Mouse (Mus musculus): ENCODE data around the gene Ckm. TPM values are rescaled to one million over a fixed set of nuclear protein-coding genes. Genes with fewer than 3 reads are reported as not detected.

The Ckm gene
- polyA plus RNA-seq, 1 experiment from 2014 or later: not detected

- H3K4me2 ChIP-seq: no peak overlapping the region
- peaks cover 19% of the 10 kb centered on the region for H3K27me3 ChIP-seq (replicated peaks)
- no peak overlapping the region for H3K27ac ChIP-seq
- no peak for ATAC-seq (replicated peaks)
- no peak overlapping the region for H3K4me3 ChIP-seq
- no peaks in the 10 kb centered on the region for H3K36me3 ChIP-seq (replicated peaks)
- WGBS: 10% methylated on average over 6 of the region's 6 CpGs
- no peaks in the 10 kb centered on the region for H3K9me3 ChIP-seq
- H3K9ac ChIP-seq: no peak overlapping the region
- peaks cover 25% of the 10 kb centered on the region for H3K4me1 ChIP-seq
Measured at GRCm38 (mm10) chr7:19461488-19461887, 56.9 kb downstream of the Ckm start.

GRCm38 (mm10) chr7:19462443-19462842, 57.9 kb downstream of the Ckm start:
- no peak overlapping the region for H3K9ac ChIP-seq
- H3K36me3 ChIP-seq (replicated peaks): no peaks in the 10 kb centered on the region
- H3K27me3 ChIP-seq (replicated peaks): peaks cover 27% of the 10 kb centered on the region
- H3K4me3 ChIP-seq: no peak overlapping the region
- 55% methylated on average over 4 of the region's 4 CpGs for WGBS
- H3K9me3 ChIP-seq: no peaks in the 10 kb centered on the region
- H3K4me2 ChIP-seq: no peak overlapping the region
- no peak overlapping the region for H3K27ac ChIP-seq
- H3K4me1 ChIP-seq: peaks cover 16% of the 10 kb centered on the region
- no peak for ATAC-seq (replicated peaks)

- WGBS: 17% methylated on average over 6 of the region's 6 CpGs
- Histone ChIP-seq H3K36me3 (replicated peaks) (no peaks in the 10 kb centered on the region), H3K9ac (no peak within 1 kb of the TSS), H3K4me3 (no peak within 1 kb of the TSS), H3K27me3 (replicated peaks) (peaks cover 30% of the 10 kb centered on the region), H3K9me3 (no peaks in the 10 kb centered on the region), H3K4me2 (no peak within 1 kb of the TSS), H3K27ac (no peak within 1 kb of the TSS), H3K4me1 (peaks cover 11% of the 10 kb centered on the region)
- no peak for ATAC-seq (replicated peaks)
Measured at GRCm38 (mm10) chr7:19462884-19463381, 58.4 kb downstream of the Ckm start, which contains the start of gene Exoc3l2. Exoc3l2 (plus strand) TSS chr7:19463331.

GRCm38 (mm10) chr7:19464367-19465307, 60.1 kb downstream of the Ckm start:
- Histone ChIP-seq H3K4me3 (no peak overlapping the region), H3K9ac (no peak overlapping the region), H3K9me3 (no peaks in the 10 kb centered on the region), H3K27ac (no peak overlapping the region), H3K4me2 (peak overlapping the region; percentile 15; the same call in 1 of the 2 replicates), H3K36me3 (replicated peaks) (no peaks in the 10 kb centered on the region), H3K4me1 (peaks cover 7% of the 10 kb centered on the region), H3K27me3 (replicated peaks) (peaks cover 40% of the 10 kb centered on the region)
- no peak for ATAC-seq (replicated peaks)
- 9% methylated on average over 22 of the region's 22 CpGs for WGBS

GRCm38 (mm10) chr7:19466602-19467145, 62.1 kb downstream of the Ckm start:
- H3K4me2 ChIP-seq: no peak overlapping the region
- no peak for ATAC-seq (replicated peaks)
- WGBS: 60% methylated on average over 5 of the region's 5 CpGs
- H3K9ac ChIP-seq: no peak overlapping the region
- H3K36me3 ChIP-seq (replicated peaks): no peaks in the 10 kb centered on the region
- H3K4me3 ChIP-seq: no peak overlapping the region
- peaks cover 51% of the 10 kb centered on the region for H3K27me3 ChIP-seq (replicated peaks)
- peaks cover 6% of the 10 kb centered on the region for H3K4me1 ChIP-seq
- no peaks in the 10 kb centered on the region for H3K9me3 ChIP-seq
- no peak overlapping the region for H3K27ac ChIP-seq

GRCm38 (mm10) chr7:19467638-19468037, 63.1 kb downstream of the Ckm start:
- 29% methylated on average over 6 of the region's 6 CpGs for WGBS

GRCm38 (mm10) chr7:19468279-19468678, 63.7 kb downstream of the Ckm start:
- no peak overlapping the region for H3K4me2 ChIP-seq
- no peak overlapping the region for H3K27ac ChIP-seq
- no peaks in the 10 kb centered on the region for H3K36me3 ChIP-seq (replicated peaks)
- H3K4me1 ChIP-seq: peaks cover 6% of the 10 kb centered on the region
- H3K9ac ChIP-seq: no peak overlapping the region
- ATAC-seq (replicated peaks): no peak
- peaks cover 67% of the 10 kb centered on the region for H3K27me3 ChIP-seq (replicated peaks)
- H3K4me3 ChIP-seq: no peak overlapping the region
- 59% methylated on average over 12 of the region's 12 CpGs for WGBS
- no peaks in the 10 kb centered on the region for H3K9me3 ChIP-seq

More at GRCm38 (mm10) chr7:19467638-19468037, 63.1 kb downstream of the Ckm start:
- H3K27ac ChIP-seq: no peak overlapping the region
- H3K9ac ChIP-seq: no peak overlapping the region
- H3K9me3 ChIP-seq: no peaks in the 10 kb centered on the region
- H3K36me3 ChIP-seq (replicated peaks): no peaks in the 10 kb centered on the region
- no peak overlapping the region for H3K4me3 ChIP-seq
- no peak overlapping the region for H3K4me2 ChIP-seq
- H3K27me3 ChIP-seq (replicated peaks): peaks cover 61% of the 10 kb centered on the region
- peaks cover 6% of the 10 kb centered on the region for H3K4me1 ChIP-seq
- no peak for ATAC-seq (replicated peaks)

GRCm38 (mm10) chr7:19469404-19469803, 64.8 kb downstream of the Ckm start:
- Histone ChIP-seq H3K4me3 (peak overlapping the region; percentile 2; the same call in 1 of the 2 replicates), H3K4me2 (no peak overlapping the region), H3K4me1 (peaks cover 13% of the 10 kb centered on the region), H3K27ac (no peak overlapping the region), H3K27me3 (replicated peaks) (peaks cover 72% of the 10 kb centered on the region), H3K9ac (no peak overlapping the region), H3K9me3 (no peaks in the 10 kb centered on the region), H3K36me3 (replicated peaks) (no peaks in the 10 kb centered on the region)
- WGBS: 18% methylated on average over 23 of the region's 23 CpGs
- no peak for ATAC-seq (replicated peaks)

GRCm38 (mm10) chr7:19470308-19470707, 65.7 kb downstream of the Ckm start:
- Histone ChIP-seq H3K9me3 (no peaks in the 10 kb centered on the region), H3K9ac (no peak overlapping the region), H3K4me1 (peaks cover 10% of the 10 kb centered on the region), H3K27ac (no peak overlapping the region), H3K36me3 (replicated peaks) (no peaks in the 10 kb centered on the region), H3K4me3 (no peak overlapping the region), H3K4me2 (no peak overlapping the region), H3K27me3 (replicated peaks) (peaks cover 67% of the 10 kb centered on the region)
- no peak for ATAC-seq (replicated peaks)
- 20% methylated on average over 14 of the region's 14 CpGs for WGBS

GRCm38 (mm10) chr7:19472403-19472802, 67.8 kb downstream of the Ckm start:
- Histone ChIP-seq H3K36me3 (replicated peaks) (no peaks in the 10 kb centered on the region), H3K9me3 (no peaks in the 10 kb centered on the region), H3K27me3 (replicated peaks) (peaks cover 65% of the 10 kb centered on the region), H3K9ac (no peak overlapping the region), H3K27ac (no peak overlapping the region), H3K4me3 (no peak overlapping the region), H3K4me1 (peaks cover 10% of the 10 kb centered on the region), H3K4me2 (no peak overlapping the region)
- 40% methylated on average over 4 of the region's 4 CpGs for WGBS
- ATAC-seq (replicated peaks): no peak

Measured in midbrain, embryonic 15.5 days (tissue).